Mouse (Mus musculus): ENCODE measurements around the gene Macf1. TPM values are rescaled to one million over a fixed set of nuclear protein-coding genes. Genes with fewer than 3 reads are reported as not detected.
"Not testable (repeated sequence)": the region's sequence is repeated elsewhere in the genome, so short reads cannot be mapped to it uniquely, and the experiment has no call there.

Macf1 gene
- polyA plus RNA-seq, 1 experiment from 2014 or later: 82.6 TPM

GRCm38 (mm10) chr4:123335796-123336585, 348.2 kb downstream of the Macf1 start:
- 71% methylated on average over 14 of the region's 14 CpGs for WGBS
- ATAC-seq (replicated peaks): no peak

GRCm38 (mm10) chr4:123335244-123335643, 348.9 kb downstream of the Macf1 start:
- H3K9ac ChIP-seq; H3K9me3 ChIP-seq; H3K27me3 ChIP-seq (replicated peaks); H3K36me3 ChIP-seq (replicated peaks); H3K4me1 ChIP-seq; H3K27ac ChIP-seq; H3K4me3 ChIP-seq; ATAC-seq (replicated peaks); H3K4me2 ChIP-seq: not testable (repeated sequence)
- WGBS: 68% methylated on average over 10 of the region's 10 CpGs

More at GRCm38 (mm10) chr4:123335796-123336585, 348.2 kb downstream of the Macf1 start:
- H3K27me3 ChIP-seq (replicated peaks): peaks cover 9% of the 10 kb centered on the region
- H3K4me1 ChIP-seq: no peaks in the 10 kb centered on the region
- no peak overlapping the region for H3K27ac ChIP-seq
- no peak overlapping the region for H3K4me3 ChIP-seq
- no peak overlapping the region for H3K4me2 ChIP-seq
- no peak overlapping the region for H3K9ac ChIP-seq
- no peaks in the 10 kb centered on the region for H3K9me3 ChIP-seq
- no peaks in the 10 kb centered on the region for H3K36me3 ChIP-seq (replicated peaks)

- no peak overlapping the region for H3K4me3 ChIP-seq
- no peaks in the 10 kb centered on the region for H3K36me3 ChIP-seq (replicated peaks)
- no peak overlapping the region for H3K4me2 ChIP-seq
- H3K9ac ChIP-seq: no peak overlapping the region
- H3K4me1 ChIP-seq: no peaks in the 10 kb centered on the region
- 82% methylated on average over 3 of the region's 3 CpGs for WGBS
- no peak overlapping the region for H3K27ac ChIP-seq
- no peaks in the 10 kb centered on the region for H3K27me3 ChIP-seq (replicated peaks)
- ATAC-seq (replicated peaks): no peak
- H3K9me3 ChIP-seq: no peaks in the 10 kb centered on the region
Observed at GRCm38 (mm10) chr4:123334177-123334576, 350.0 kb downstream of the Macf1 start.

GRCm38 (mm10) chr4:123333151-123333550, 351.0 kb downstream of the Macf1 start:
- H3K27me3 ChIP-seq (replicated peaks): no peaks in the 10 kb centered on the region
- WGBS: 95% methylated on average over 4 of the region's 4 CpGs

GRCm38 (mm10) chr4:123331961-123332360, 352.2 kb downstream of the Macf1 start:
- H3K9me3 ChIP-seq; ATAC-seq (replicated peaks); H3K27me3 ChIP-seq (replicated peaks); H3K4me1 ChIP-seq; H3K4me2 ChIP-seq; H3K36me3 ChIP-seq (replicated peaks); H3K9ac ChIP-seq; H3K4me3 ChIP-seq; H3K27ac ChIP-seq: not testable (repeated sequence)
- WGBS: 75% methylated on average over 1 of the region's 1 CpGs

More at GRCm38 (mm10) chr4:123333151-123333550, 351.0 kb downstream of the Macf1 start:
- H3K9ac ChIP-seq: no peak overlapping the region
- H3K36me3 ChIP-seq (replicated peaks): no peaks in the 10 kb centered on the region
- no peak overlapping the region for H3K4me3 ChIP-seq
- ATAC-seq (replicated peaks): no peak
- H3K27ac ChIP-seq: no peak overlapping the region
- no peaks in the 10 kb centered on the region for H3K9me3 ChIP-seq
- H3K4me1 ChIP-seq: no peaks in the 10 kb centered on the region
- H3K4me2 ChIP-seq: no peak overlapping the region

GRCm38 (mm10) chr4:123331326-123331725, 352.8 kb downstream of the Macf1 start:
- H3K4me1 ChIP-seq: no peaks in the 10 kb centered on the region
- 71% methylated on average over 5 of the region's 5 CpGs for WGBS
- H3K27ac ChIP-seq: no peak overlapping the region
- no peaks in the 10 kb centered on the region for H3K27me3 ChIP-seq (replicated peaks)
- H3K36me3 ChIP-seq (replicated peaks): no peaks in the 10 kb centered on the region
- no peak overlapping the region for H3K4me2 ChIP-seq
- ATAC-seq (replicated peaks): no peak
- no peak overlapping the region for H3K9ac ChIP-seq
- no peak overlapping the region for H3K4me3 ChIP-seq
- no peaks in the 10 kb centered on the region for H3K9me3 ChIP-seq

GRCm38 (mm10) chr4:123328946-123329345, 355.2 kb downstream of the Macf1 start:
- Histone ChIP-seq H3K4me2 (no peak overlapping the region), H3K4me1 (no peaks in the 10 kb centered on the region), H3K27ac (no peak overlapping the region), H3K36me3 (replicated peaks) (no peaks in the 10 kb centered on the region), H3K9ac (no peak overlapping the region), H3K9me3 (no peaks in the 10 kb centered on the region), H3K4me3 (no peak overlapping the region), H3K27me3 (replicated peaks) (no peaks in the 10 kb centered on the region)
- no peak for ATAC-seq (replicated peaks)
- WGBS: 78% methylated on average over 6 of the region's 6 CpGs

GRCm38 (mm10) chr4:123327630-123328029, 356.5 kb downstream of the Macf1 start:
- ATAC-seq (replicated peaks): no peak
- Histone ChIP-seq H3K9ac (no peak overlapping the region), H3K4me2 (no peak overlapping the region), H3K27ac (no peak overlapping the region), H3K4me1 (no peaks in the 10 kb centered on the region), H3K4me3 (no peak overlapping the region), H3K27me3 (replicated peaks) (0 out of 2 replicates have a peak, but pooled peaks cover 2% of the 10 kb centered on the region), H3K36me3 (replicated peaks) (no peaks in the 10 kb centered on the region), H3K9me3 (no peaks in the 10 kb centered on the region)
- 72% methylated on average over 3 of the region's 3 CpGs for WGBS

- H3K4me2 ChIP-seq: no peak overlapping the region
- no peak overlapping the region for H3K4me3 ChIP-seq
- 78% methylated on average over 3 of the region's 3 CpGs for WGBS
- ATAC-seq (replicated peaks): no peak
- H3K4me1 ChIP-seq: no peaks in the 10 kb centered on the region
- no peak overlapping the region for H3K9ac ChIP-seq
- H3K27me3 ChIP-seq (replicated peaks): peaks cover 10% of the 10 kb centered on the region
- no peaks in the 10 kb centered on the region for H3K36me3 ChIP-seq (replicated peaks)
- no peak overlapping the region for H3K27ac ChIP-seq
- H3K9me3 ChIP-seq: no peaks in the 10 kb centered on the region
Observed at GRCm38 (mm10) chr4:123326087-123326486, 358.1 kb downstream of the Macf1 start.

- Histone ChIP-seq H3K4me1 (no peaks in the 10 kb centered on the region), H3K27ac (no peak within 1 kb of the TSS), H3K4me3 (peak within 1 kb of the TSS; percentile 26), H3K27me3 (replicated peaks) (peaks cover 10% of the 10 kb centered on the region), H3K4me2 (peak within 1 kb of the TSS; percentile 46), H3K9me3 (no peaks in the 10 kb centered on the region), H3K36me3 (replicated peaks) (no peaks in the 10 kb centered on the region), H3K9ac (no peak within 1 kb of the TSS)
- ATAC-seq (replicated peaks): peak; percentile 38; the same call in 1 of the 2 replicates
- WGBS: 16% methylated on average over 13 of the region's 13 CpGs
Observed at GRCm38 (mm10) chr4:123323534-123323933, 360.6 kb downstream of the Macf1 start, which contains the start of gene Oxct2a. Gene Oxct2a, minus strand, starts transcription at chr4:123323634.

- Histone ChIP-seq H3K4me2 (peak overlapping the region; percentile 46), H3K4me3 (peak overlapping the region; percentile 26)
- H3K9me3 ChIP-seq; H3K36me3 ChIP-seq (replicated peaks); H3K27me3 ChIP-seq (replicated peaks); H3K9ac ChIP-seq; H3K27ac ChIP-seq; H3K4me1 ChIP-seq: not testable (repeated sequence)
- ATAC-seq (replicated peaks): peak; percentile 72
- WGBS: 9% methylated on average over 18 of the region's 38 CpGs
Observed at GRCm38 (mm10) chr4:123322910-123323309, 361.2 kb downstream of the Macf1 start.

- Histone ChIP-seq H3K4me2 (no peak overlapping the region), H3K4me1 (no peaks in the 10 kb centered on the region), H3K9me3 (no peaks in the 10 kb centered on the region), H3K27me3 (replicated peaks) (no peaks in the 10 kb centered on the region), H3K9ac (no peak overlapping the region), H3K4me3 (no peak overlapping the region), H3K27ac (no peak overlapping the region), H3K36me3 (replicated peaks) (no peaks in the 10 kb centered on the region)
- ATAC-seq (replicated peaks): no peak
- 84% methylated on average over 3 of the region's 3 CpGs for WGBS
Observed at GRCm38 (mm10) chr4:123314497-123314896, 369.7 kb downstream of the Macf1 start.

- no peak overlapping the region for H3K4me2 ChIP-seq
- no peak for ATAC-seq (replicated peaks)
- no peak overlapping the region for H3K4me3 ChIP-seq
- 90% methylated on average over 6 of the region's 6 CpGs for WGBS
- no peaks in the 10 kb centered on the region for H3K27me3 ChIP-seq (replicated peaks)
- H3K9ac ChIP-seq: no peak overlapping the region
- H3K36me3 ChIP-seq (replicated peaks): no peaks in the 10 kb centered on the region
- H3K4me1 ChIP-seq: no peaks in the 10 kb centered on the region
- H3K9me3 ChIP-seq: no peaks in the 10 kb centered on the region
- H3K27ac ChIP-seq: no peak overlapping the region
Observed at GRCm38 (mm10) chr4:123313010-123313409, 371.1 kb downstream of the Macf1 start.

All from midbrain, embryonic 15.5 days (tissue).